Mouse (Mus musculus) heart, postnatal 4 days (tissue): ENCODE measurements around the gene Acss2. TPM values are rescaled to one million over a fixed set of nuclear protein-coding genes. Genes with fewer than 3 reads are reported as not detected.
A peak's percentile ranks its signal among the peaks of the same experiment; 100 is the strongest.

Experiments
- DNase-seq: peaks from one replicate; pipeline ENCODE4 v3.0.0; 2021
- microRNA-seq, 2 experiments: library from miRNA; unstranded; fragments of <30 nt; microRNA quantifications; one replicate each; pipeline ENCODE4 v1.2.0; 2021 to 2022
- total RNA-seq, 2 experiments: library from RNA; stranded (reverse); gene quantifications; 2 replicates each; pipeline ENCODE4 v1.2.3; 2021

Acss2 gene
- total RNA-seq, 2 experiments from 2014 or later, result 27.4 TPM

DNA sequence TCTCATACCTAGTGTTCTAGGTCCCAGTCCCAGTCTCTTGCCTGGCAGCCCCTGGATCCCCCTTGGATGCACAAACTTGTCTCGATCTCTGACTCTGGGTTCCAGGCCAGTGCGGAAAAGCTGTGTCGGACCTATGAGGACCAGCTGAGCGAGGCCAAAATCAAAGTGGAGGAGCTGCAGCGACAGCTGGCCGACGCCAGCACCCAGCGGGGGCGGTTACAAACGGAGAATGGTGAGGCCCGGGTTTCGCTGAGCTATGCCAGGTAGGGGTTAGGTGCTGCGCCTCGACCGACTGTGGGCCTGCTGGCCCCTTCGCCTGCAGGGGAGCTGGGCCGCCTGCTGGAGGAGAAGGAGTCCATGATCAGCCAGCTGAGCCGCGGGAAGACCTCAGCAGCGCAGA lies 112.4 kb downstream of the Acss2 start:
- no peak for DNase-seq

DNA sequence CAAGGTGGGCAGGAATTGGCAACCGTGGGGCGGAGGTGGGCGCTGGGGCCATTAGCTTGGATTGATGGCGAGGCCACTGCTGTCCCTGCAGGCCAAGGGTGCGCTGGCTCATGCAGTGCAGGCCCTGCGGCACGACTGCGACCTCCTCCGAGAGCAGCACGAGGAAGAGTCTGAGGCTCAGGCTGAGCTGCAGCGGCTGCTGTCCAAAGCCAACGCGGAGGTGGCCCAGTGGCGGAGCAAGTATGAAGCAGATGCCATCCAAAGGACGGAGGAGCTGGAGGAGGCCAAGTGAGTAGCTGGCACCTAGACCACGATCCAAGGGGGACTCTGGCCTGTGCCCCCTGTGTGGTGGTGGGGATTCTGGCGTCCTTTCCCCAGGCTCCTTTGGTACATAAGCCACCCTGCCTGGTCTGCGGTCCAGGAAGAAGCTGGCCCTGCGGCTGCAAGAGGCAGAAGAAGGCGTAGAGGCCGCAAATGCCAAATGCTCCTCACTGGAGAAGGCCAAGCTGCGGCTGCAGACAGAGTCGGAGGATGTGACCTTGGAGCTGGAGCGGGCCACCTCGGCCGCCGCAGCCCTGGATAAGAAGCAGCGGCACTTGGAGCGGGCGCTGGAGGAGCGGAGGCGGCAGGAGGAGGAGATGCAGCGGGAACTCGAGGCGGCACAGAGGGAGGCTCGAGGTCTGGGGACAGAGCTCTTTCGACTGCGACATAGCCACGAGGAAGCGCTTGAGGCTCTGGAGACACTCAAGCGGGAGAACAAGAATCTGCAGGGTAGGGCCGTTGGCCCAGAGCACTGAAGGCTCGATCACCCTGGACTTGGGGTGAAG lies 113.1 kb downstream of the Acss2 start:
- DNase-seq, result peak; percentile 38

DNA sequence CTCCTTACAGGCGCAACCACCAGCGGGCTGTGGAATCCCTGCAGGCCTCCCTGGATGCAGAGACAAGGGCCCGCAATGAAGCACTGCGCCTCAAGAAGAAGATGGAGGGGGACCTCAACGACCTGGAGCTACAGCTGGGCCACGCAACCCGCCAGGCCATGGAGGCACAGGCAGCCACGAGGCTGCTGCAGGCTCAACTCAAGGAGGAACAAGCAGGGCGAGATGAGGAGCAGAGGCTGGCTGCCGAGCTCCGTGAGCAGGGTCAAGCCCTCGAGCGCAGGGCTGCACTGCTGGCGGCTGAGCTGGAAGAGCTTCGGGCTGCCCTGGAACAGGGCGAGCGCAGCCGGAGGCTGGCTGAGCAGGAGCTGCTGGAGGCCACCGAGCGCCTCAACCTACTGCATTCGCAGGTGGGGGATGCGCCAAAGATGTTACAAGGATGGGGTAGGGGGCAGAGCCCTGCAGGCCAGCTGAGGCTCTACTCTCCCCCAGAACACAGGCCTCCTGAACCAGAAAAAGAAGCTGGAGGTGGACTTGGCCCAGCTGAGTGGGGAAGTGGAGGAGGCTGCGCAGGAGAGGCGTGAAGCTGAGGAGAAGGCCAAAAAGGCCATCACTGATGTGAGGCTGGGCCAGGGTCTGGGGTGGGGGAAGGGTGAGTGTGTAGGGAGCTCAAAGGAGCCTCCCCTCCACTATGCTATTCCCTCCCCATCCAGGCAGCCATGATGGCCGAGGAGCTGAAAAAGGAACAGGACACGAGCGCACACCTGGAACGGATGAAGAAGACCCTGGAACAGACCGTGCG lies 114.6 kb downstream of the Acss2 start:
- DNase-seq, result no peak

DNA sequence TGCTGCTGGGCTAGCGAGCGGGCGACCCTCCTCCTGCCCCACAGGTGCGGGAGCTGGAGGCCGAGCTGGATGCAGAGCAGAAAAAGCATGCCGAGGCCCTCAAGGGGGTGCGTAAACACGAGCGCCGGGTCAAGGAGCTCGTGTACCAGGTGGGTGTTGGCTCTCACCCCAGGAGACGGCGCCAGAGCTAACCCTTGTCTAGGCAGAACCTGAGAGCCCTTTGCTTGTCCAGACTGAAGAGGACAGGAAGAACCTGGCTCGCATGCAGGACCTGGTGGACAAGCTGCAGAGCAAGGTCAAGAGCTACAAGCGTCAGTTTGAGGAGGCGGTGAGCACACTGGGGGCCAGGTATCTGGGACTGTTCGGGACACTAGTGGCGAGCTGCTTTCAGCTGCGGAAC lies 115.4 kb downstream of the Acss2 start:
- no peak for DNase-seq

DNA sequence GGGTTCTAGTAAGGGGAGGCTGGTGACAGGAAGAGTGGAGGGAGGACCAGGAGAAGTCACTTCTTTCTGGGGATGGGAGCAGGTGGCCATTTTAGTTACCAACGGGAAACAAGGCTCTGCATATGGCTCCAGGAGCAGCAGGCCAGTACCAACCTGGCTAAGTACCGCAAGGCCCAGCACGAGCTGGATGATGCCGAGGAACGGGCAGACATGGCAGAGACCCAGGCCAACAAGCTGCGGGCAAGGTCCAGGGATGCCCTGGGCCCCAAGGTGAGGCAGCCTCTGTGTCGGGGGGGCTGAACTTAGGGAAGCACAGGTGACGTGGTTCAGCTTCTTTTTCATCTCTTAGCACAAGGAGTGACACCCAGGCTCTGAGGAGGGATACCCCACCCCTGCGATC lies 116.0 kb downstream of the Acss2 start:
- no peak for DNase-seq

DNA sequence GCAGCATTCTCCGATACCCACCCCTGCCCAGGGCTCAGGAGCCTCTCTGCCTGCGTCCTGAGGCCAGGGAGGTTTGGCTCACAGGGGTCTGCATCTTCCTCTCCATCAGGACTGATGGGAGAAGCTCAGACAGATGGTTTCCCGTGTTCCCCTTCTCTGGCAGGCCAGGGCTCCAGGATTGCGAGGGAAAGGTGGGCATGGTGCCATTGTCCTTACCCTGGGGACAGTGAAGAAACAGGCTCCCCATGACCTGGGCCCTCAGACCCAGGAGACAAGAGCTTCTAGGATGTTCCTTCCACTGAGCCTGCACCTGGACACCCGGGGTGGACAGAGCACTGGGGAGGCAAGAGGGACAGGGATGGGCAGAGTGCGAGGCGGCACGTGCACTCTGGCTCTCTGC lies 116.8 kb downstream of the Acss2 start:
- no peak for DNase-seq

Small RNA genes lying within 50 kb of the gene (microRNA-seq; reads per million reads assigned to microRNA genes)
- 3,482 to 8,402 reads per million in 2 experiments for gene Mir499

Other genes starting within 250 kb of the Acss2 start
- gene Map1lc3a, start 241.7 kb upstream of the Acss2 start, total RNA-seq, result 100 to 1,000 TPM; 410 to 462 TPM
- gene Pigu, start 160.5 kb upstream of the Acss2 start, total RNA-seq, result 10 to 100 TPM; 39.4 to 42.7 TPM
- 100 to 1,000 TPM; 491 to 511 TPM for gene Trp53inp2, start 136.9 kb upstream of the Acss2 start, total RNA-seq
- 10 to 100 TPM; 42.9 to 44.7 TPM for gene Ncoa6, start 44.1 kb upstream of the Acss2 start, total RNA-seq
- 1 to 10 TPM in 1 of 2 experiments, under 1 TPM in 1; 0.62 to 1.3 TPM for gene Ggt7, start 289 bp downstream of the Acss2 start, total RNA-seq
- gene Gss, start 74.9 kb downstream of the Acss2 start, total RNA-seq, result 10 to 100 TPM; 17.3 to 18.2 TPM
- gene Myh7b, start 93.3 kb downstream of the Acss2 start, total RNA-seq, result 10 to 100 TPM; 60.5 to 63.8 TPM
- 10 to 100 TPM; 81.3 to 82.1 TPM for gene Trpc4ap, start 174.4 kb downstream of the Acss2 start, total RNA-seq
- 1 to 10 TPM; 9.3 to 9.7 TPM for gene Edem2, start 211.5 kb downstream of the Acss2 start, total RNA-seq
- gene Gm17581, start 217.9 kb downstream of the Acss2 start, total RNA-seq, result not detected
- gene Procr, start 233.2 kb downstream of the Acss2 start, total RNA-seq, result 1 to 10 TPM; 5.6 to 8.0 TPM